ENCODE assay signal across 8 mouse cellular contexts in the genomic region with DNA sequence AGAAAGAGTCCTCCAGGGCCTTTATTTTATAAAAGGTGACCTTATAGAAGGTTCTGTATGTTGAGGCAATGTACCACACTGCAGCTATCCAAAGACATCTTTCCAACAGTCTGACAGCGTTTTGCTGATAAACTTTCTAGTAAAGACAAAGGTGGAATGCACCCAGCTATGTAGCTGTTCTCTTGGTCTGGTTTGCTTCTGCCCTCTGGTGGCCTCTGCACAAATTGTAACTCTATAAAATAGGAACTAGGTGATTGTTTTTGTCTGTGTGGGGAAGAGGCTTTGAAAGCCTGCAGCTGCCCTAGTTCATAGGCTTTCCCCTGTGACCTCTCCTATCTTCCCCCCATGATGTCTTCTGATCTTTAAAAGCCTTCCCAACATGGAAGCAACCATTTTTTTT. TPM values are rescaled to one million over a fixed set of nuclear protein-coding genes. Genes with fewer than 3 reads are reported as not detected.
DNase-seq lines count a peak whose midpoint lies in the region; ATAC-seq and TF ChIP-seq lines count a peak whose summit lies in the region.

No protein-coding gene starts in this region.

- H3K4me1 ChIP-seq in CH12.LX (ENCODE audit: control insufficient read depth in 1 of 2, insufficient read depth in 2 of 2): peaks cover 4 to 25% of the 10 kb centered on the region in 2 experiments
- H3K4me1 ChIP-seq in embryonic facial prominence, embryonic 11.5 days (ENCODE audit: control insufficient read depth, insufficient read depth, low read length): no peaks in the 10 kb centered on the region
- no peaks in the 10 kb centered on the region for H3K4me1 ChIP-seq in liver, embryonic 13.5 days (replicated peaks)
- no peaks in the 10 kb centered on the region for H3K4me1 ChIP-seq in neural tube, embryonic 13.5 days (replicated peaks)

- in situ Hi-C loops in CH12.LX (cut with MboI; ENCODE audit: low pct_ligation_motif_present, low pct_unique_long_range_greater_than_20kb, low sequenced_read_pairs): loop anchor here (10.0 kb wide), 3 partner anchors 170 to 610 kb away; a partner anchor contains a TSS

- no peaks in the 10 kb centered on the region for H3K27me3 ChIP-seq in CH12.LX (replicated peaks)
- H3K27me3 ChIP-seq in embryonic facial prominence, embryonic 11.5 days (ENCODE audit: control insufficient read depth, insufficient read depth, low read length): no peaks in the 10 kb centered on the region
- no peaks in the 10 kb centered on the region for H3K27me3 ChIP-seq in liver, embryonic 13.5 days
- no peaks in the 10 kb centered on the region for H3K27me3 ChIP-seq in neural tube, embryonic 13.5 days

- no peak overlapping the region for H3K9ac ChIP-seq in CH12.LX (ENCODE audit: insufficient read depth, low read depth)
- H3K9ac ChIP-seq in embryonic facial prominence, embryonic 11.5 days (replicated peaks; ENCODE audit: low read length): no peak overlapping the region
- no peak overlapping the region for H3K9ac ChIP-seq in liver, embryonic 13.5 days
- no peak overlapping the region for H3K9ac ChIP-seq in neural tube, embryonic 13.5 days

- intact Hi-C loops in heart, postnatal 10 days (cut with DNase I): loop anchor here (1.0 to 5.0 kb wide), 4 partner anchors 23 to 616 kb away; no protein-coding TSS in a partner anchor

- H3K9me3 ChIP-seq in CH12.LX (replicated peaks; ENCODE audit: low read length): no peaks in the 10 kb centered on the region
- no peaks in the 10 kb centered on the region for H3K9me3 ChIP-seq in embryonic facial prominence, embryonic 11.5 days (replicated peaks; ENCODE audit: control insufficient read depth, low read length)
- H3K9me3 ChIP-seq in liver, embryonic 13.5 days (replicated peaks): no peaks in the 10 kb centered on the region
- no peaks in the 10 kb centered on the region for H3K9me3 ChIP-seq in neural tube, embryonic 13.5 days

- H3K4me3 ChIP-seq in CH12.LX (replicated peaks in 1 of 3; ENCODE audit: low read depth in 2 of 3, low read length in 2 of 3, poor library complexity in 1 of 3): no peak overlapping the region
- no peak overlapping the region for H3K4me3 ChIP-seq in embryonic facial prominence, embryonic 11.5 days (ENCODE audit: low read depth, low read length)
- no peak overlapping the region for H3K4me3 ChIP-seq in liver, embryonic 13.5 days (replicated peaks)
- no peak overlapping the region for H3K4me3 ChIP-seq in neural tube, embryonic 13.5 days

- peak; percentile 80; the same call in 1 of the 2 replicates for ATAC-seq in embryonic facial prominence, embryonic 11.5 days (replicated peaks; ENCODE audit: insufficient number of reproducible peaks, low FRiP score, low TSS enrichment, low read depth)
- 0 out of 2 replicates have a peak, but pooled peaks have one; percentile 43 for ATAC-seq in liver, embryonic 13.5 days (ENCODE audit: low read depth)
- peak; percentile 74 for ATAC-seq in neural tube, embryonic 13.5 days (ENCODE audit: low read depth)

- H3K27ac ChIP-seq in CH12.LX (ENCODE audit: insufficient read depth, low read depth): no peak overlapping the region
- H3K27ac ChIP-seq in embryonic facial prominence, embryonic 11.5 days (replicated peaks; ENCODE audit: low read depth, low read length): no peak overlapping the region
- no peak overlapping the region for H3K27ac ChIP-seq in liver, embryonic 13.5 days
- no peak overlapping the region for H3K27ac ChIP-seq in neural tube, embryonic 13.5 days (replicated peaks)

- no peak for TF ChIP-seq POLR2A in CH12.LX (IDR thresholded peaks at IDR 0.05; ENCODE audit: low read depth, low read length)

- H3K4me2 ChIP-seq in CH12.LX (ENCODE audit: insufficient read depth, low read depth, poor library complexity, severe bottlenecking): no peak overlapping the region
- H3K4me2 ChIP-seq in embryonic facial prominence, embryonic 11.5 days (ENCODE audit: low read depth, low read length): no peak overlapping the region
- H3K4me2 ChIP-seq in liver, embryonic 13.5 days: no peak overlapping the region
- no peak overlapping the region for H3K4me2 ChIP-seq in neural tube, embryonic 13.5 days

- WGBS in embryonic facial prominence, embryonic 11.5 days: 8% methylated on average over 1 of the region's 1 CpGs
- WGBS in liver, embryonic 13.5 days (ENCODE audit: insufficient replicate concordance): 0% methylated on average over 1 of the region's 1 CpGs
- WGBS in neural tube, embryonic 13.5 days: 9% methylated on average over 1 of the region's 1 CpGs

- TF ChIP-seq EP300 in CH12.LX (IDR thresholded peaks at IDR 0.05; ENCODE audit: low read length): no peak

- peak; percentile 89 to 98 for TF ChIP-seq CTCF in CH12.LX (conservative IDR thresholded peaks at IDR 0.05 in 1 of 2, IDR thresholded peaks at IDR 0.05 in 1 of 2; ENCODE audit: low read depth in 2 of 2, low read length in 2 of 2)

- H3K36me3 ChIP-seq in CH12.LX (replicated peaks in 1 of 2; ENCODE audit: control insufficient read depth in 1 of 2, insufficient read depth in 1 of 2, low read length in 1 of 2): no peaks in the 10 kb centered on the region
- no peaks in the 10 kb centered on the region for H3K36me3 ChIP-seq in embryonic facial prominence, embryonic 11.5 days (replicated peaks; ENCODE audit: control insufficient read depth, insufficient read depth, low read depth, low read length)
- H3K36me3 ChIP-seq in liver, embryonic 13.5 days: no peaks in the 10 kb centered on the region
- H3K36me3 ChIP-seq in neural tube, embryonic 13.5 days: no peaks in the 10 kb centered on the region

- no peak; the same call in none of the 2 replicates for TF ChIP-seq RAD21 in CH12.LX (IDR thresholded peaks at IDR 0.05; ENCODE audit: low read depth, low read length)

- dilution Hi-C loops in CH12.LX (cut with MboI; ENCODE audit: extremely low pct_ligation_motif_present, extremely low pct_unique_long_range_greater_than_20kb, low sequenced_read_pairs): no loop called here

- H3K79me2 ChIP-seq in CH12.LX (replicated peaks; ENCODE audit: control insufficient read depth, extremely low read depth, insufficient read depth, poor library complexity, severe bottlenecking): no peaks in the 10 kb centered on the region

- peak; percentile 91 for DNase-seq in CH12.LX (ENCODE audit: extremely low read depth)
- peak; percentile 11 for DNase-seq in adrenal gland, adult 8-10 months
- peak; percentile 83 for DNase-seq in embryonic facial prominence, embryonic 11.5 days (ENCODE audit: low spot score)
- DNase-seq in heart, postnatal 10 days: peak; percentile 77 to 85
- DNase-seq in kidney, postnatal 36 days: peak; percentile 61 to 79
- peak; percentile 16 for DNase-seq in liver, embryonic 13.5 days
- peak; percentile 4 to 10 for DNase-seq in thymus, postnatal 36 days

TF ChIP-seq in CH12.LX, 34 proteins besides CTCF, POLR2A, EP300 and RAD21 (continues in another document):
- TF ChIP-seq CHD1 (IDR thresholded peaks at IDR 0.05; ENCODE audit: low read depth, low read length) (no peak), MYC (IDR thresholded peaks at IDR 0.05; ENCODE audit: low read depth, low read length) (no peak), HCFC1 (IDR thresholded peaks at IDR 0.05; ENCODE audit: low read depth, low read length) (no peak), BHLHE40 (IDR thresholded peaks at IDR 0.05; ENCODE audit: low read depth, low read length) (no peak), USF2 (conservative IDR thresholded peaks at IDR 0.05; ENCODE audit: low read depth, low read length) (no peak), GABPA (IDR thresholded peaks at IDR 0.05; ENCODE audit: insufficient replicate concordance, low read depth, low read length) (no peak), POLR2AphosphoS2 (IDR thresholded peaks at IDR 0.05; ENCODE audit: low read depth, low read length) (no peak), IRF4 (IDR thresholded peaks at IDR 0.05; ENCODE audit: low read depth, low read length) (no peak; the same call in 1 of the 2 replicates), E2F4 (IDR thresholded peaks at IDR 0.05; ENCODE audit: insufficient replicate concordance, low read depth, low read length) (no peak), TCF12 (IDR thresholded peaks at IDR 0.05; ENCODE audit: low read depth, low read length) (no peak), ZMIZ1 (IDR thresholded peaks at IDR 0.05; ENCODE audit: low read depth, low read length) (no peak), MEF2A (IDR thresholded peaks at IDR 0.05; ENCODE audit: borderline replicate concordance, low read depth, low read length) (peak; percentile 37; the same call in 1 of the 2 replicates), RCOR1 (conservative IDR thresholded peaks at IDR 0.05; ENCODE audit: low read depth, low read length) (no peak), UBTF (IDR thresholded peaks at IDR 0.05; ENCODE audit: low read depth, low read length) (no peak), SMC3 (IDR thresholded peaks at IDR 0.05; ENCODE audit: low read depth, low read length) (peak; percentile 99), NELFE (IDR thresholded peaks at IDR 0.05; ENCODE audit: low read depth, low read length) (peak; percentile 26; the same call in 1 of the 2 replicates), CHD2 (IDR thresholded peaks at IDR 0.05; ENCODE audit: low read length) (no peak), ETS1 (conservative IDR thresholded peaks at IDR 0.05; ENCODE audit: low read depth, low read length) (no peak), PAX5 (IDR thresholded peaks at IDR 0.05; ENCODE audit: low read length) (no peak), ELF1 (IDR thresholded peaks at IDR 0.05; ENCODE audit: low read depth, low read length) (no peak), MAFK (IDR thresholded peaks at IDR 0.05; ENCODE audit: insufficient replicate concordance, low read length) (0 out of 2 replicates have a peak, but pooled peaks have one; percentile 17), KAT2A (IDR thresholded peaks at IDR 0.05; ENCODE audit: insufficient replicate concordance, low read length) (no peak), JUN (IDR thresholded peaks at IDR 0.05; ENCODE audit: insufficient read depth, low read depth, low read length) (no peak), SIN3A (IDR thresholded peaks at IDR 0.05; ENCODE audit: low read length) (no peak), MAZ (IDR thresholded peaks at IDR 0.05; ENCODE audit: low read depth, low read length) (0 out of 2 replicates have a peak, but pooled peaks have one; percentile 38), MAX (IDR thresholded peaks at IDR 0.05; ENCODE audit: low read length) (no peak)

RNA-seq across cellular contexts. Expression of a gene that starts 59.7 kb away (rescaled TPM):
- 0.04 TPM in 1 of 2 replicates, not detected in the other for total RNA-seq in CH12.LX (2012; rRNA removed)
- not detected in 2 replicates for total RNA-seq in CH12.LX (2014; rRNA removed)
- polyA plus RNA-seq in CH12.LX (2012; ENCODE audit: insufficient read length, low read depth): 0.08 TPM in 1 of 2 replicates, not detected in the other
- total RNA-seq in adrenal gland, adult 8-10 months (2022): 1 to 10 TPM in 1 of 4 experiments, under 1 TPM in 3; 0.35 to 1.0 (median 0.85) TPM
- polyA plus RNA-seq in embryonic facial prominence, embryonic 11.5 days (2014; fragmentation: Nextera tagmentation; extraction: Ambion mirVana): 0.06 and 0.10 TPM in 2 replicates
- total RNA-seq in heart, postnatal 10 days (2021): 1 to 10 TPM; 1.5 to 1.8 TPM
- polyA plus RNA-seq in liver, embryonic 13.5 days (2015; fragmentation: Nextera tagmentation; extraction: Ambion mirVana): 0.29 and 0.38 TPM in 2 replicates
- 0.36 and 0.43 TPM in 2 replicates for polyA plus RNA-seq in neural tube, embryonic 13.5 days (2015; fragmentation: Nextera tagmentation; extraction: Ambion mirVana)

Comparison
In these comparisons a context has a peak if more than half of its experiments do, and no peak if none do; other contexts are left out.
1. DNase-seq: peak in every context shown above with its lines; median percentile 91 in CH12.LX; 83 in embryonic facial prominence, embryonic 11.5 days; 81 in heart, postnatal 10 days; 70 in kidney, postnatal 36 days; 16 in liver, embryonic 13.5 days; 11 in adrenal gland, adult 8-10 months; 7 in thymus, postnatal 36 days.